Mouse (Mus musculus): Measurements from ENCODE around the gene Dlg1.

- TF ChIP-seq HCFC1 (IDR thresholded peaks at IDR 0.05; ENCODE audit: borderline replicate concordance, insufficient read depth, low read length), result no peak
- TF ChIP-seq CHD2 (IDR thresholded peaks at IDR 0.05; ENCODE audit: low read depth, low read length), result no peak
- no peak for TF ChIP-seq ZNF384 (IDR thresholded peaks at IDR 0.05; ENCODE audit: low read depth, low read length)
- no peak for TF ChIP-seq ZC3H11A (IDR thresholded peaks at IDR 0.05; ENCODE audit: borderline replicate concordance, low read depth, low read length)
Observed at GRCm38 (mm10) chr16:31882381-31882908, 219.2 kb downstream of the Dlg1 start.

Data from ES-E14 (cell line).